Mouse (Mus musculus): ENCODE results near the gene Stra6l.

Stra6l gene

DNA sequence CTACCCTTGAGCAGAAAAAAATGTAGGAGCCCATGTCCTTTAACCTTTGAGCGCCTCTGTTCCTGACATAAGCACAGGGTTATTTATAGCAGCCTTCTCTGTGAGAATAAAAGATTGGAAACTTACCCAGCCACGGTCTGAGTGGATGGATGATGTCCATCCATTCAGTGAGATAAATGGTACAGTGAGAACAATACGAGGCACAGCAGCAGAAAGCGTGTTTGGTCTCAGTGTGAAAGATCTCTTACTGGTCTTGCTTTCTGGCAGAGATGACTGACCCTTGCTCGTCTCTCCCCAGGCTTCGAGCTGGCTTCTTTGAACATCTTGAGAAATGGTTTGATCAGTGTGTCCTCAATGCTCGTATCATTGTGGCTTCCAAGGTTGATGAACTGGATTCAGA is 68.6 kb downstream of the Stra6l start:
- no peak for ATAC-seq (ENCODE audit: low TSS enrichment)

GRCm38 (mm10) chr4:45921663-45922435 is 73.4 kb downstream of the Stra6l start:
- ATAC-seq (ENCODE audit: low TSS enrichment), result no peak

GRCm38 (mm10) chr4:45924011-45924410 is 75.5 kb downstream of the Stra6l start:
- no peak for ATAC-seq (ENCODE audit: low TSS enrichment)

DNA sequence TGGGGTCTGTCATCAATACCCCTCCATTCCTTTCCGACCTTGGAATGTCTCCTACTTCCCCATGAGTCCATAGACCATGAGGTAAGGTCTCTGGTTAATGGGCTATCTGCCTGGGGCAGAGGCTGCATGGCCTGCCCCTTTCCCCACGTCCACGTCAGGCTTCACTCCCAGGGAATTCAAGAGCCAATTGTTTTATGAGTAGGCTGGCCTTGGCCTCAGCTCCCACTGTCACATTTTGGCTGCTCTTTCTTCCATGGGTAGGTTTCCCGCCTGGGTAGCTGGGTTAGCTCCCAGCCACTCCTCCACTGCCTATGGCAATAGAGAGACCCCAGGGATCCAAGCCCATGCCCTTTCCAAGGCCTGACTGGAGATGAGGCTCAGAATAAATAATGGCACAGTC is 80.1 kb downstream of the Stra6l start:
- no peak for ATAC-seq (ENCODE audit: low TSS enrichment)

All from frontal cortex, adult (tissue).